13 mouse cellular contexts compared by ENCODE assay signal in the genomic region with DNA sequence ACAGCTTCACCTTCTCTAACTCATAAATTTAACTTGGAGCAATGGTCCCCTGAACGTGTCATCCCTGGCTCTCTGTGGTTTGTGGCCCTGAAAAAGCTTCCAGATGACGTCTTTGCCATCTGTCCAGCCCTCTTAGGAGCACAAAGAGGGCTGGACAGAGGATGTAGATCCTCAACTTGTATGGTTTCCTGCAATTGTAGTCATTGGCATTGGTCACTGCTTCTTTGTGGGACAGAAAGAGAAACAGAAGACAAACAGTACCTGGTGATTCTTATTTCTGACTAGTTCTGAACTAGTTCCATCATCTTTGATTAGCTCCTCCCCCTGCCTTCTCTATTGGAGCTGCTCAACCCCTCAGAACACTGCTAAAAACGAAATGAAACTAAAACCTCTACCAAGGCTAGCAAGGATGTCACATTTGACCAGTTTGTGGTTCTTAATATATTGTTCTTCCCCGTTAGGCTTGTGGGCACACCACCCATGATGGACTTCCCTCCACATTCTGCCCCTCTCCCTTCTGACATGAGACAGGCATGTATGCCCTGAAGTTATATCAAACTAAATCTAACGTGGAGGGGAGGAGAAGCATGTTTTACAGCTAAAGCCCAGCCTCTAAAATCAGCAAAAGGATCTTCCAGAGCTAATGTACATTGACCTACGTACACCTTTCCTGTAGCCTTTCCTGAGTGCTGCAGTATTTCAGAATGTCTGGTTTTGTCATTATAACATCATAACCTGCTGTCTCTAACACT. TPM values are rescaled to one million over a fixed set of nuclear protein-coding genes. Genes with fewer than 3 reads are reported as not detected.
A peak's percentile ranks its signal among the peaks of the same experiment; 100 is the strongest.
DNase-seq lines count a peak whose midpoint lies in the region; ATAC-seq and TF ChIP-seq lines count a peak whose summit lies in the region.
"Had no signal": no experiment of that assay in that cellular context is flagged by ENCODE, and none has a peak within 500 bp of the region (broad histone marks: within the 10 kb centered on the region; RNA-seq: fewer than 3 reads in every experiment).

No protein-coding gene starts in this region.

- H3K27me3 ChIP-seq in liver, embryonic 11.5 days (replicated peaks; ENCODE audit: control insufficient read depth, insufficient read depth, low read length): no peaks in the 10 kb centered on the region
- no peaks in the 10 kb centered on the region for H3K27me3 ChIP-seq in MEL (ENCODE audit: control insufficient read depth in 1 of 2, insufficient read depth in 2 of 2, low read length in 2 of 2)
- no peaks in the 10 kb centered on the region for H3K27me3 ChIP-seq in midbrain, embryonic 10.5 days (ENCODE audit: low read depth, poor library complexity, severe bottlenecking)
- no peaks in the 10 kb centered on the region for H3K27me3 ChIP-seq in cerebellum, adult 2 months (ENCODE audit: control insufficient read depth, insufficient read depth, low read length)
- H3K27me3 ChIP-seq: embryonic facial prominence, embryonic 15.5 days; hindbrain, embryonic 15.5 days; limb, embryonic 13.5 days; Patski had no signal

- no peaks in the 10 kb centered on the region for H3K9me3 ChIP-seq in liver, embryonic 11.5 days (ENCODE audit: control insufficient read depth, low read length)
- H3K9me3 ChIP-seq in MEL (replicated peaks; ENCODE audit: insufficient read depth, low read length): no peaks in the 10 kb centered on the region
- no peaks in the 10 kb centered on the region for H3K9me3 ChIP-seq in midbrain, embryonic 10.5 days (replicated peaks)
- H3K9me3 ChIP-seq: embryonic facial prominence, embryonic 15.5 days; hindbrain, embryonic 15.5 days; limb, embryonic 13.5 days had no signal

- no peak for DNase-seq in liver, embryonic 11.5 days (ENCODE audit: low spot score)
- DNase-seq in liver (no peak), MEL (ENCODE audit: low read depth, low spot score) (peak; percentile 48)
- DNase-seq in naive thymus-derived CD4-positive, alpha-beta T cell, adult 2 months (ENCODE audit: low read depth): peak; percentile 13
- no peak for DNase-seq in midbrain, embryonic 10.5 days (ENCODE audit: low spot score)
- DNase-seq in cerebellum, adult 2 months: no peak
- DNase-seq in ovary, adult 18-20 months (ENCODE audit: low spot score): no peak
- DNase-seq: gastrocnemius, postnatal 10 days had no signal

- TF ChIP-seq EP300 in MEL (IDR thresholded peaks at IDR 0.05; ENCODE audit: low read depth in 1 of 2, low read length in 2 of 2): no peak

- H3K79me2 ChIP-seq in MEL (ENCODE audit: control insufficient read depth, insufficient read depth, low read length, poor library complexity): no peaks in the 10 kb centered on the region

- no peak overlapping the region for H3K27ac ChIP-seq in liver, embryonic 11.5 days (ENCODE audit: low read depth, low read length)
- no peak overlapping the region for H3K27ac ChIP-seq in MEL (ENCODE audit: control insufficient read depth, low read depth, low read length)
- no peak overlapping the region for H3K27ac ChIP-seq in midbrain, embryonic 10.5 days (replicated peaks)
- H3K27ac ChIP-seq in cerebellum, adult 2 months (ENCODE audit: insufficient read depth, low read length): no peak overlapping the region
- H3K27ac ChIP-seq: embryonic facial prominence, embryonic 15.5 days; hindbrain, embryonic 15.5 days; limb, embryonic 13.5 days had no signal

- no peak for TF ChIP-seq CTCF in MEL (IDR thresholded peaks at IDR 0.05 in 2 of 3, conservative IDR thresholded peaks at IDR 0.05 in 1 of 3; ENCODE audit: control insufficient read depth in 1 of 3, insufficient read depth in 1 of 3, low read depth in 2 of 3, low read length in 3 of 3, poor library complexity in 1 of 3, severe bottlenecking in 1 of 3)
- no peak for TF ChIP-seq CTCF in cerebellum, adult 2 months (IDR thresholded peaks at IDR 0.05; ENCODE audit: borderline replicate concordance, insufficient read depth, low read depth, low read length)

- WGBS in liver, embryonic 11.5 days: 46% methylated on average over 6 of the region's 6 CpGs
- 76% methylated on average over 6 of the region's 6 CpGs for WGBS in midbrain, embryonic 10.5 days
- WGBS in cerebellum, adult 2 months: 52% methylated on average over 6 of the region's 6 CpGs

- no peak for ATAC-seq in liver, embryonic 11.5 days (replicated peaks; ENCODE audit: low FRiP score)
- peak; percentile 78 to 89 for ATAC-seq in hematopoietic stem cell, adult 5-6 weeks (replicated peaks in 1 of 2; ENCODE audit: insufficient read depth in 1 of 2, low FRiP score in 2 of 2, low TSS enrichment in 1 of 2, low read depth in 1 of 2, poor library complexity in 2 of 2, severe bottlenecking in 2 of 2)
- ATAC-seq: Patski had no signal

- H3K4me3 ChIP-seq in liver, embryonic 11.5 days (ENCODE audit: low read depth, low read length): no peak overlapping the region
- H3K4me3 ChIP-seq in MEL (ENCODE audit: control insufficient read depth in 1 of 2, insufficient read depth in 1 of 2, low read depth in 2 of 2, low read length in 2 of 2): peak overlapping the region; percentile 38 to 86
- no peak overlapping the region for H3K4me3 ChIP-seq in midbrain, embryonic 10.5 days
- no peak overlapping the region for H3K4me3 ChIP-seq in cerebellum, adult 2 months (replicated peaks; ENCODE audit: insufficient read depth, low read depth, low read length)
- H3K4me3 ChIP-seq: embryonic facial prominence, embryonic 15.5 days; hindbrain, embryonic 15.5 days; limb, embryonic 13.5 days had no signal

- no peaks in the 10 kb centered on the region for H3K36me3 ChIP-seq in liver, embryonic 11.5 days (ENCODE audit: control insufficient read depth, insufficient read depth, low read length)
- H3K36me3 ChIP-seq in MEL (ENCODE audit: control insufficient read depth in 1 of 2, insufficient read depth in 2 of 2, low read length in 2 of 2): peaks cover 0 to 19% of the 10 kb centered on the region in 2 experiments; a peak in 2 of 4 replicates
- H3K36me3 ChIP-seq in midbrain, embryonic 10.5 days: no peaks in the 10 kb centered on the region
- H3K36me3 ChIP-seq: embryonic facial prominence, embryonic 15.5 days; hindbrain, embryonic 15.5 days; limb, embryonic 13.5 days had no signal

- H3K4me2 ChIP-seq in liver, embryonic 11.5 days: peak overlapping the region; percentile 48
- H3K4me2 ChIP-seq: embryonic facial prominence, embryonic 15.5 days; hindbrain, embryonic 15.5 days; limb, embryonic 13.5 days had no signal

- no peak for TF ChIP-seq RAD21 in MEL (IDR thresholded peaks at IDR 0.05; ENCODE audit: low read depth, low read length)

- no peak for TF ChIP-seq POLR2A in MEL (IDR thresholded peaks at IDR 0.05; ENCODE audit: control insufficient read depth in 1 of 2, insufficient read depth in 1 of 2, low read depth in 1 of 2, low read length in 2 of 2, poor library complexity in 1 of 2)
- TF ChIP-seq POLR2A in cerebellum, adult 2 months (IDR thresholded peaks at IDR 0.05; ENCODE audit: borderline replicate concordance, insufficient read depth, low read length): no peak

- no peak overlapping the region for H3K9ac ChIP-seq in liver, embryonic 11.5 days (ENCODE audit: low read depth, low read length)
- H3K9ac ChIP-seq in MEL (ENCODE audit: control insufficient read depth, low read depth, low read length, poor library complexity, severe bottlenecking): peak overlapping the region; percentile 9
- H3K9ac ChIP-seq: embryonic facial prominence, embryonic 15.5 days; hindbrain, embryonic 15.5 days; limb, embryonic 13.5 days had no signal

- H3K4me1 ChIP-seq in liver, embryonic 11.5 days (replicated peaks; ENCODE audit: control insufficient read depth, insufficient read depth, low read length): no peaks in the 10 kb centered on the region; the same call in 1 of the 2 replicates
- H3K4me1 ChIP-seq in MEL (ENCODE audit: control insufficient read depth in 1 of 2, insufficient read depth in 2 of 2, low read length in 2 of 2): peaks cover 18 to 23% of the 10 kb centered on the region in 2 experiments
- no peaks in the 10 kb centered on the region for H3K4me1 ChIP-seq in midbrain, embryonic 10.5 days
- H3K4me1 ChIP-seq in cerebellum, adult 2 months (ENCODE audit: control insufficient read depth, insufficient read depth, low read length): no peaks in the 10 kb centered on the region
- H3K4me1 ChIP-seq: embryonic facial prominence, embryonic 15.5 days; hindbrain, embryonic 15.5 days; limb, embryonic 13.5 days had no signal

TF ChIP-seq in MEL, 35 proteins besides CTCF, POLR2A, EP300 and RAD21:
- TF ChIP-seq JUND (IDR thresholded peaks at IDR 0.05; ENCODE audit: low read depth, low read length) (no peak), SMC3 (IDR thresholded peaks at IDR 0.05; ENCODE audit: low read depth, low read length) (no peak), ETS1 (IDR thresholded peaks at IDR 0.05; ENCODE audit: low read depth, low read length) (no peak), ELF1 (IDR thresholded peaks at IDR 0.05; ENCODE audit: low read depth, low read length) (no peak), GABPA (IDR thresholded peaks at IDR 0.05; ENCODE audit: low read depth, low read length) (no peak), TCF12 (IDR thresholded peaks at IDR 0.05; ENCODE audit: low read depth, low read length) (no peak), MAZ (IDR thresholded peaks at IDR 0.05; ENCODE audit: low read depth, low read length) (no peak), NRF1 (IDR thresholded peaks at IDR 0.05; ENCODE audit: insufficient read depth, low read depth, low read length, poor library complexity, severe bottlenecking) (no peak), TBP (IDR thresholded peaks at IDR 0.05; ENCODE audit: low read depth, low read length) (no peak), MXI1 (IDR thresholded peaks at IDR 0.05; ENCODE audit: low read depth, low read length) (no peak), UBTF (IDR thresholded peaks at IDR 0.05; ENCODE audit: borderline replicate concordance, insufficient read depth, low read depth, low read length) (no peak), KAT2A (conservative IDR thresholded peaks at IDR 0.05; ENCODE audit: low read depth, low read length) (no peak)
TF ChIP-seq in MEL: peak in this region for 0.

RNA-seq across cellular contexts. Expression of gene Rtn4, which starts 45.0 kb away (rescaled TPM):
- 23.4 and 24.6 TPM in 2 replicates for polyA plus RNA-seq in liver, embryonic 11.5 days (2014; fragmentation: Nextera tagmentation; extraction: Ambion mirVana)
- total RNA-seq in MEL (2012; rRNA removed): 46.5 and 53.1 TPM in 2 replicates
- polyA plus RNA-seq in MEL (2012; ENCODE audit: insufficient read depth in 1 of 2, insufficient read length in 2 of 2, low read depth in 1 of 2, low replicate concordance in 2 of 2, missing spikeins in 1 of 2): 100 to 1,000 TPM in 1 of 2 experiments, 10 to 100 TPM in 1; 57.8 to 202 TPM
- 126 and 139 TPM in 2 replicates for total RNA-seq in hematopoietic stem cell, adult 5-6 weeks (2017)
- polyA plus RNA-seq in midbrain, embryonic 10.5 days (2016; fragmentation: Nextera tagmentation; extraction: Ambion mirVana): 65.8 and 71.1 TPM in 2 replicates
- polyA plus RNA-seq in cerebellum, adult 2 months (2012; rRNA removed): 370 and 418 TPM in 2 replicates

Comparison
In these comparisons a context has a peak if more than half of its experiments do, and no peak if none do; other contexts are left out.
1. DNase-seq: peak in MEL (single experiment) and naive thymus-derived CD4-positive, alpha-beta T cell, adult 2 months (single experiment); none in liver, embryonic 11.5 days (single experiment), liver (single experiment), midbrain, embryonic 10.5 days (single experiment), cerebellum, adult 2 months (0 of 2) and ovary, adult 18-20 months (single experiment).
2. H3K4me3 ChIP-seq: peak in MEL (2 of 2); none in liver, embryonic 11.5 days (single experiment), midbrain, embryonic 10.5 days (single experiment) and cerebellum, adult 2 months (single experiment).